Mouse (Mus musculus): ENCODE measurements around the gene 4931428F04Rik. TPM values are rescaled to one million over a fixed set of nuclear protein-coding genes. Genes with fewer than 3 reads are reported as not detected.
"Not testable (repeated sequence)": the region's sequence is repeated elsewhere in the genome, so short reads cannot be mapped to it uniquely, and the experiment has no call there.

4931428F04Rik gene
- total and polyA plus RNA-seq, 2 experiments from 2014 or later = 70.9 to 146 TPM

DNA sequence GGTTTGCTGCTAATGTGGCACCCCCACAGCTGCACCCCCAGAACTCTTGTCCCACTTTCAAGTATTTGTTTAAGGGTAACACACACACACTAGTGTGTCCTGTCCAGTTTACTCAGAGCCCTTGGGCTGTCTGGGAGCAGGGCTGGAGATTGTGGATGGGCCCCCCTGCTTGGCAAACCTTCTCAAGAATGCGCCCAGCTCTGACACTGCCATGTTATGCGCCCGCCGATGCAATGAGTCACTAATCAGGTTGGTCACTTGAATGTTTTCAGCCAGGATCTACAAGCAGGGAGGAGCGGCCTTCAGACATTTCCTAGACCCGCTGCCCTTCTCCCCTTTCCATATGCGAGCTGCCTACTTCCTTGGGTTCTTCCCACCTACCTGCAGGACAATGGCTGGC, 2.8 kb upstream of the 4931428F04Rik start:
- WGBS = 87% methylated on average over 7 of the region's 7 CpGs
- H3K36me3 ChIP-seq (ENCODE audit: insufficient read depth) = no peaks in the 10 kb centered on the region
- ATAC-seq = no peak

DNA sequence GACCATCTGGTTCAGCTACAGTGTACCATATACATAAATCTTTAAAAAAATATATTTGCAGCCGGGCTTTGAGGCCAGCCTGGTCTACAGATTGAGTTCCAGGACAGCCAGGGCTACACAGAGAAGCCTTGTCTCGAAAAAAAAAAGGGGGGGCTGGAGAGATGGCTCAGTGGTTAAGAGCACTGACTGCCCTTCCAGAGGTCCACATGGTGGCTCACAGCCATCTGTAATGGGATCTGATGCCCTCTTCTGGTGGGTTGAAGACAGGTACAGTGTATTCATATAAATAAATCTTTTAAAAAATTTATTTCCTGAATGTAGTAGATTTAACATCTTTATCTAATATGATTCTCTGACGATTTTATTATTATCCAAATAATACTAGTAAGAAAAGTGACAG, 2.1 kb upstream of the 4931428F04Rik start:
- ATAC-seq; DNase-seq; H3K4me2 ChIP-seq (ENCODE audit: low read depth); H3K27ac ChIP-seq (ENCODE audit: low read depth, low read length); H3K9me3 ChIP-seq (ENCODE audit: low read length); H3K27me3 ChIP-seq (ENCODE audit: insufficient read depth, low read length); H3K36me3 ChIP-seq (ENCODE audit: insufficient read depth); H3K9ac ChIP-seq; H3K4me3 ChIP-seq (ENCODE audit: low read depth, low read length): not testable (repeated sequence)
- WGBS = 70% methylated on average over 3 of the region's 3 CpGs
- peaks cover 21% of the 10 kb centered on the region for H3K4me1 ChIP-seq (ENCODE audit: insufficient read depth)

More for the DNA sequence above, 2.8 kb upstream of the 4931428F04Rik start:
- Histone ChIP-seq H3K27me3 (ENCODE audit: insufficient read depth, low read length) (no peaks in the 10 kb centered on the region), H3K9me3 (ENCODE audit: low read length) (no peaks in the 10 kb centered on the region), H3K27ac (ENCODE audit: low read depth, low read length) (no peak overlapping the region), H3K4me2 (ENCODE audit: low read depth) (no peak overlapping the region), H3K4me1 (ENCODE audit: insufficient read depth) (peaks cover 17% of the 10 kb centered on the region), H3K4me3 (ENCODE audit: low read depth, low read length) (no peak overlapping the region), H3K9ac (no peak overlapping the region)
- no peak for DNase-seq
- TF ChIP-seq CTCF (IDR thresholded peaks at IDR 0.05; ENCODE audit: low read depth) = no peak

DNA sequence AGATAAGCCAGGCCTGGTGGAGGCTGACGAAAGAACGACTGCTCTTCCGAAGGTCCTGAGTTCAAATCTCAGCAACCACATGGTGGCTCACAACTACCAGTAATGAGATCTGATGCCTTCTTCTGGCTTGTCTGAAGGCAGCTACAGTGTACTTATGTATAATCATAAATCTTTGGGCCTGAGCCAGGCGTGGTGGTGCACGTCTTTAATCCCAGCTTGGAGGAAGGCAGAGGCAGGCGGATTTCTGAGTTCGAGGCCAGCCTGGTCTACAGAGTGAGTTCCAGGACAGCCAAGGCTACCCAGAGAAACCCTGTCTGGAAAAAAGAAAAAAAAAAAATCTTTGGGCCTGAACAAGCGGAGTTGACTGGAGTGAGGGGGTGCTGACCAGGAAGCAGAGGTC, 1.7 kb upstream of the 4931428F04Rik start:
- not testable (repeated sequence) for H3K4me3 ChIP-seq (ENCODE audit: low read depth, low read length); H3K36me3 ChIP-seq (ENCODE audit: insufficient read depth); ATAC-seq; H3K27ac ChIP-seq (ENCODE audit: low read depth, low read length); H3K4me2 ChIP-seq (ENCODE audit: low read depth); H3K9ac ChIP-seq; DNase-seq; H3K9me3 ChIP-seq (ENCODE audit: low read length); H3K27me3 ChIP-seq (ENCODE audit: insufficient read depth, low read length)
- WGBS = 89% methylated on average over 8 of the region's 8 CpGs
- peaks cover 26% of the 10 kb centered on the region for H3K4me1 ChIP-seq (ENCODE audit: insufficient read depth)

DNA sequence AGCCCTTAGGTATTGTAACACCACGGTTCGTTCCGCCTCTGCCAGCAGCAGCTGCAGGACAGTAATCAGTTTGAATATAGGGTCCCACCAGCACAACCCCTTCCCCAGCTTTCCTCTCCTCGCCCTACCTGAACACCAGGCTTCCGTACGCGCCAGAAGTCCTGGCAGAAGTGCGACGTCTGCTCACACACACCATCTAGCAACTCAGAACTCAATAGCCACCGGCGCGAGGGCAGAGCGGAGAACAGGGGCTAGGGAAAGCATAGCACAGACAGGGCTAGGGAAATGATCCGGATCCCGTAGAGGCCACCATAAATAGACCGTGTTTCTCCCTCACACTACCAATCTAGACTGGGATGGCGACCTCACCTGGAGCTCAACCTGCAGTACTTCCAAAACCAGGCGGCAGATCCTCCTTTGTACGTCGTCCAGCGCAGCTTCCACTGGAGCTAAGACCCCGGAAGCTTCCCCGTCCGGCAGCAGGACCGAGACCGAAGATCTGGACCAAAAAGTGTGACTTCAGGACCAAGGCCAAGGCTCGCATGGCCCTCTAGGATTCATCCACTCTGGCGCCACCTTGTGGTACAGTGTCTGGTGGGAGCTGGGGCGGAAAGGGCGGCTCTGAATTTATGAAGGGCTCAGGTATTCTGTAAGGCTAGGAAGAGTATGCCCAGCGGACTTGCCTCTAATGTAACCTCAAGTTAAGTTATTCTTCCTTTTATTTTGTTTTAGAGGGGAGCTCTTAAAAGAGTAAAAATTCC, 1.1 kb upstream of the 4931428F04Rik start:
- DNase-seq (peak; percentile 82), ATAC-seq (no peak)
- peak overlapping the region; percentile 62 for H3K4me3 ChIP-seq (ENCODE audit: low read depth, low read length)
- 7% methylated on average over 31 of the region's 31 CpGs for WGBS
- H3K4me1 ChIP-seq (ENCODE audit: insufficient read depth) = peaks cover 29% of the 10 kb centered on the region
- peak overlapping the region; percentile 83; the same call in 1 of the 2 replicates for H3K9ac ChIP-seq
- H3K36me3 ChIP-seq (ENCODE audit: insufficient read depth) = no peaks in the 10 kb centered on the region
- H3K4me2 ChIP-seq (ENCODE audit: low read depth) = peak overlapping the region; percentile 69
- H3K27me3 ChIP-seq (ENCODE audit: insufficient read depth, low read length) = no peaks in the 10 kb centered on the region
- H3K27ac ChIP-seq (ENCODE audit: low read depth, low read length) = no peak overlapping the region
- H3K9me3 ChIP-seq (ENCODE audit: low read length) = no peaks in the 10 kb centered on the region
- peak; percentile 89 for TF ChIP-seq CTCF (IDR thresholded peaks at IDR 0.05; ENCODE audit: low read depth)

DNA sequence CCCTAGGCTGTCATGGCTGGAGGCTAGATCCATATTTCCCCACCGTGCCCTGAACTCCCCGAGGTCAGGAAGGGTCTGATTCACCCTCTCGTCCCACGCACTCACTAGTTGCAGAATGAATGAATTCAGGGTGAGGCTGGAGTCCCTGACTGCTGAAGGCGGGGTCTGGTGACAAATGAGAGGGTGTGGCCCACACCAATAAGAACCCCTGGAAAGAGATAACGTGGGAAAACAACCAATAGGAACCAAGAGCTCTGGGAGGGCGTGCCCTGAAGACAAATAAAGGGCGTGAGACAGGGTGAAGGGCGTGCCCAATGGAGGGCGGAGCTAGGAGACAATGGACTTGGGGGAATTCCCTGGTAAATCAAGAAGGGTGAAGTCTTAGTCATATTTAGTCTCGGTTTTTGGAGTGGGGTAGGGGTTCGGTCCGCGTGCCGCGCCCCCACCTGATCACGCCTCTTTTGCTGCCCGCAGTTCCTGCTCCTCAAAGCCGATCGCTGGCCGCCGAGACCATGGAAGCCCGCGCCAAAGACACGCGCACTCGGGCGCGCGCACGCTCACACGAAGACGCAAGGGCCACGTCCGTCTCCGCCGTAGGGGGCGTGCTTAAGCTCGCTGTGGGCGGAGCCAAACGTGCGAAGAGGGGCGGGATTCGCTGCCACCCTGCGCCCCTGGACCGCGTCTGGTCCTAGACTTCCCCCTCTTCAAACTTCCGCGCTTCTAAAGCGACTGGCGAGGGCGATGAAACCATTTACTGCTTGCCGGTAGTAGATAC, 519 bp downstream of the 4931428F04Rik start:
- Histone ChIP-seq H3K4me2 (ENCODE audit: low read depth) (peak overlapping the region; percentile 69), H3K4me3 (ENCODE audit: low read depth, low read length) (peak overlapping the region; percentile 62), H3K9me3 (ENCODE audit: low read length) (no peaks in the 10 kb centered on the region), H3K27ac (ENCODE audit: low read depth, low read length) (peak overlapping the region; percentile 97), H3K4me1 (ENCODE audit: insufficient read depth) (peaks cover 29% of the 10 kb centered on the region), H3K36me3 (ENCODE audit: insufficient read depth) (0 out of 2 replicates have a peak, but pooled peaks cover 11% of the 10 kb centered on the region), H3K27me3 (ENCODE audit: insufficient read depth, low read length) (no peaks in the 10 kb centered on the region), H3K9ac (peak overlapping the region; percentile 83)
- WGBS = under 1% methylated on average over 53 of the region's 53 CpGs
- TF ChIP-seq CTCF (IDR thresholded peaks at IDR 0.05; ENCODE audit: low read depth) = peak; percentile 51
- ATAC-seq = peak; percentile 94
- DNase-seq = peak; percentile 99

DNA sequence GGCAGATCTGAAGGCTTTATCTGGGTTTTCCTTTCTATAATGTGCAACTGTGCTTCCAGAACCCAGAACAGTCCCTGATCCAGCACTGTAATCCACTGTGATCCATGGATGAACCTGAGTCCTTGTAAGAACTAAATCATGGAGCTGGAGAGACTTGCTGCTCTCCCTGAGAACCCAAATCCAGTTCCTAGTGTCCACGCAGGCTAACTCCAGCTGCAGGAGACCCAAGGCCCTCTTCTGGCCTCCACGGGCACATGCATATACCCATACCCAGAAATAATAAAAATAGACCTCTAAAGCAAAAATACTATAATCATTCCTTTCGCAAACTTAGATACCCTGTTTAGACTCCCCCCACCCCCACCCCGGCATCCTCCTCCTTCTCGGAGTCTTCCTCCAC, 1.4 kb downstream of the 4931428F04Rik start:
- Histone ChIP-seq H3K36me3 (ENCODE audit: insufficient read depth) (peaks cover 16% of the 10 kb centered on the region), H3K4me1 (ENCODE audit: insufficient read depth) (peaks cover 29% of the 10 kb centered on the region)

DNA sequence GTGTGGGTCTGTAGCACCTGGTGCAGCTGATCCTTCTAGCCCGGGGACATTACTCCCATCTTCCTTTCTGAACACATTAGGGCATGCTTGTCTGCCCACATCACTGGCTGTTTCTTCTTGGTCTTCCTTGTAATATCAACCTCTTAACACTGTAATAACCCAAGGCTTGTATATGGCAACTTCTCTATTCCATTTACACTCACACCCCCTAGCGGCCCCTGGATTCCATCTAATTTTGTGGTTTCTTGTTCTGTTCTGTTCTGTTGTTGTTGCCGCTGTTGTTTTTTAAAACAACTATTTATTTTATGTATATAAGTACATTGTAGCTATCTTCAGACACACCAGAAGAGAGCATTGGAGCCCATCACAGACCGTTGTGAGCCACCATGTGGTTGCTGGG, 2.8 kb downstream of the 4931428F04Rik start:
- DNase-seq (no peak), ATAC-seq (no peak)
- Histone ChIP-seq H3K27me3 (ENCODE audit: insufficient read depth, low read length) (no peaks in the 10 kb centered on the region), H3K9ac (no peak overlapping the region), H3K4me2 (ENCODE audit: low read depth) (peak overlapping the region; percentile 69), H3K9me3 (ENCODE audit: low read length) (no peaks in the 10 kb centered on the region), H3K36me3 (ENCODE audit: insufficient read depth) (peaks cover 28% of the 10 kb centered on the region), H3K4me1 (ENCODE audit: insufficient read depth) (peaks cover 29% of the 10 kb centered on the region), H3K4me3 (ENCODE audit: low read depth, low read length) (no peak overlapping the region), H3K27ac (ENCODE audit: low read depth, low read length) (no peak overlapping the region)
- WGBS = 91% methylated on average over 4 of the region's 4 CpGs
- no peak for TF ChIP-seq CTCF (IDR thresholded peaks at IDR 0.05; ENCODE audit: low read depth)

More for the DNA sequence above, 1.4 kb downstream of the 4931428F04Rik start:
- ATAC-seq (no peak), DNase-seq (no peak)
- peak overlapping the region; percentile 83 for H3K9ac ChIP-seq
- peak overlapping the region; percentile 69 for H3K4me2 ChIP-seq (ENCODE audit: low read depth)
- peak; percentile 17; the same call in 1 of the 2 replicates for TF ChIP-seq CTCF (IDR thresholded peaks at IDR 0.05; ENCODE audit: low read depth)
- H3K27ac ChIP-seq (ENCODE audit: low read depth, low read length) = peak overlapping the region; percentile 97; the same call in 1 of the 2 replicates
- no peaks in the 10 kb centered on the region for H3K9me3 ChIP-seq (ENCODE audit: low read length)
- peak overlapping the region; percentile 62 for H3K4me3 ChIP-seq (ENCODE audit: low read depth, low read length)
- 77% methylated on average over 5 of the region's 5 CpGs for WGBS
- no peaks in the 10 kb centered on the region for H3K27me3 ChIP-seq (ENCODE audit: insufficient read depth, low read length)
